Mouse (Mus musculus) neural tube, embryonic 11.5 days (tissue): ENCODE measurements around the gene Hist1h3e. TPM values are rescaled to one million over a fixed set of nuclear protein-coding genes. Genes with fewer than 3 reads are reported as not detected.
A peak's percentile ranks its signal among the peaks of the same experiment; 100 is the strongest.

Source experiments
- ATAC-seq: fragments of 200-750 bp; cut with Nextera tagmentation; 2 replicates; pipeline ENCODE4 v1.8.0; 2017; ENCODE audit warnings: moderate number of reproducible peaks, mild to moderate bottlenecking, moderate TSS enrichment, moderate library complexity; ENCODE audit not compliant: insufficient read depth, low FRiP score, low TSS enrichment
- DNase-seq: peaks from one replicate; pipeline ENCODE4 v3.0.0-alpha.2; 2015; ENCODE audit warnings: low spot score
- H3K27ac ChIP-seq: fragments of 300-500 bp; sonication (generic); 2 replicates; pipeline ENCODE4 v1.5.1; 2014; ENCODE audit warnings: low read depth, mild to moderate bottlenecking, low read length
- H3K27me3 ChIP-seq: fragments of 300-500 bp; sonication (generic); 2 replicates; pipeline ENCODE4 v1.6.1; 2014; ENCODE audit warnings: mild to moderate bottlenecking, low read length, mixed read lengths; ENCODE audit not compliant: control insufficient read depth, insufficient read depth
- H3K36me3 ChIP-seq: fragments of 300-500 bp; sonication (generic); 2 replicates; pipeline ENCODE4 v1.6.1; 2014; ENCODE audit warnings: mild to moderate bottlenecking, low read length, moderate library complexity, mixed read lengths; ENCODE audit not compliant: control insufficient read depth, insufficient read depth
- H3K4me1 ChIP-seq: fragments of 300-500 bp; sonication (generic); 2 replicates; pipeline ENCODE4 v1.6.1; 2014; ENCODE audit warnings: low read length, mixed read lengths; ENCODE audit not compliant: control insufficient read depth, insufficient read depth
- H3K4me2 ChIP-seq: fragments of 300-500 bp; sonication (generic); 2 replicates; pipeline ENCODE4 v1.6.1; 2014; ENCODE audit warnings: low read depth, mild to moderate bottlenecking, moderate library complexity
- H3K4me3 ChIP-seq: fragments of 300-500 bp; sonication (generic); 2 replicates; pipeline ENCODE4 v1.5.1; 2014; ENCODE audit warnings: low read depth, low read length
- H3K9ac ChIP-seq: fragments of 300-500 bp; sonication (generic); 2 replicates; pipeline ENCODE4 v1.6.1; 2014; ENCODE audit warnings: mild to moderate bottlenecking, low read length
- H3K9me3 ChIP-seq: fragments of 300-500 bp; sonication (generic); 2 replicates; pipeline ENCODE4 v1.6.1; 2016; ENCODE audit warnings: low read length; ENCODE audit not compliant: control insufficient read depth
- WGBS: fragments of 180-500 bp; shearing (Covaris S2); extraction: QIAGEN DNeasy Blood & Tissue Kit; methylation state at CpG from one replicate; pipeline ENCODE4 v1.1.7; 2014; 5-methylcytosine and 5-hydroxymethylcytosine counted together
- polyA plus RNA-seq: library from polyadenylated mRNA; unstranded; fragments of >200 nt; fragmentation: Nextera tagmentation; extraction: Ambion mirVana; gene quantifications from 2 replicates; pipeline ENCODE4 v1.2.1, GENCODE M21; 2014

Gene Hist1h3e
- polyA plus RNA-seq, 1 experiment from 2014 or later = 6.4 TPM

- ATAC-seq = peak; percentile 71
- no peaks in the 10 kb centered on the region for H3K27me3 ChIP-seq
- under 1% methylated on average over 52 of the region's 70 CpGs for WGBS
Measured at GRCm38 (mm10) chr13:23530901-23531875, 31.0 kb downstream of the Hist1h3e start, which contains the start of gene Hist1h4h. Hist1h4h (plus strand) TSS chr13:23531050.

GRCm38 (mm10) chr13:23530181-23530900, 31.8 kb downstream of the Hist1h3e start:
- WGBS = under 1% methylated on average over 20 of the region's 20 CpGs
- DNase-seq = peak; percentile 74
- peaks cover 12% of the 10 kb centered on the region for H3K4me1 ChIP-seq

More at GRCm38 (mm10) chr13:23530901-23531875, 31.0 kb downstream of the Hist1h3e start, which contains the start of gene Hist1h4h:
- H3K4me1 ChIP-seq = peaks cover 12% of the 10 kb centered on the region
- H3K4me3 ChIP-seq = peak within 1 kb of the TSS; percentile 41
- peak; percentile 95 for DNase-seq
- H3K4me2 ChIP-seq = peak within 1 kb of the TSS; percentile 73
- no peaks in the 10 kb centered on the region for H3K9me3 ChIP-seq
- peak within 1 kb of the TSS; percentile 92 for H3K27ac ChIP-seq
- H3K9ac ChIP-seq = peak within 1 kb of the TSS; percentile 78
- no peaks in the 10 kb centered on the region for H3K36me3 ChIP-seq

GRCm38 (mm10) chr13:23529480-23530165, 32.5 kb downstream of the Hist1h3e start:
- Histone ChIP-seq H3K4me2 (peak overlapping the region; percentile 73), H3K27ac (peak overlapping the region; percentile 92), H3K4me1 (peaks cover 9% of the 10 kb centered on the region), H3K9ac (peak overlapping the region; percentile 78), H3K9me3 (no peaks in the 10 kb centered on the region), H3K4me3 (peak overlapping the region; percentile 41), H3K27me3 (no peaks in the 10 kb centered on the region), H3K36me3 (no peaks in the 10 kb centered on the region)
- WGBS = 28% methylated on average over 2 of the region's 2 CpGs
- ATAC-seq = no peak
- no peak for DNase-seq

More at GRCm38 (mm10) chr13:23530181-23530900, 31.8 kb downstream of the Hist1h3e start:
- Histone ChIP-seq H3K4me3 (peak overlapping the region; percentile 41), H3K9me3 (no peaks in the 10 kb centered on the region), H3K27ac (peak overlapping the region; percentile 92), H3K27me3 (no peaks in the 10 kb centered on the region), H3K4me2 (peak overlapping the region; percentile 73), H3K36me3 (no peaks in the 10 kb centered on the region), H3K9ac (peak overlapping the region; percentile 78)
- no peak for ATAC-seq

- no peak for DNase-seq
- 56% methylated on average over 5 of the region's 5 CpGs for WGBS
Measured at GRCm38 (mm10) chr13:23529005-23529404, 33.2 kb downstream of the Hist1h3e start.

GRCm38 (mm10) chr13:23526312-23526711, 35.9 kb downstream of the Hist1h3e start:
- H3K4me2 ChIP-seq = peak overlapping the region; percentile 50
- H3K9me3 ChIP-seq = no peaks in the 10 kb centered on the region
- peak; percentile 49; the same call in 1 of the 2 replicates for ATAC-seq
- WGBS = under 1% methylated on average over 17 of the region's 17 CpGs
- H3K36me3 ChIP-seq = no peaks in the 10 kb centered on the region
- H3K27ac ChIP-seq = 0 out of 2 replicates have a peak overlapping the region, but pooled peaks have one; percentile 14
- H3K9ac ChIP-seq = peak overlapping the region; percentile 50
- peak overlapping the region; percentile 39 for H3K4me3 ChIP-seq
- H3K4me1 ChIP-seq = peaks cover 3% of the 10 kb centered on the region
- DNase-seq = peak; percentile 93
- no peaks in the 10 kb centered on the region for H3K27me3 ChIP-seq

More at GRCm38 (mm10) chr13:23529005-23529404, 33.2 kb downstream of the Hist1h3e start:
- Histone ChIP-seq H3K9me3 (no peaks in the 10 kb centered on the region), H3K9ac (peak overlapping the region; percentile 26), H3K4me1 (peaks cover 7% of the 10 kb centered on the region), H3K4me3 (no peak overlapping the region), H3K27ac (no peak overlapping the region), H3K36me3 (no peaks in the 10 kb centered on the region), H3K4me2 (peak overlapping the region; percentile 73), H3K27me3 (no peaks in the 10 kb centered on the region)
- ATAC-seq = no peak

- Histone ChIP-seq H3K27ac (no peak overlapping the region), H3K9me3 (no peaks in the 10 kb centered on the region), H3K9ac (no peak overlapping the region), H3K27me3 (no peaks in the 10 kb centered on the region), H3K4me2 (peak overlapping the region; percentile 32), H3K4me3 (peak overlapping the region; percentile 39), H3K36me3 (no peaks in the 10 kb centered on the region), H3K4me1 (peaks cover 3% of the 10 kb centered on the region)
- WGBS = 1% methylated on average over 10 of the region's 10 CpGs
- DNase-seq (peak; percentile 57), ATAC-seq (no peak)
Measured at GRCm38 (mm10) chr13:23525901-23526300, 36.3 kb downstream of the Hist1h3e start.

GRCm38 (mm10) chr13:23524654-23525053, 37.5 kb downstream of the Hist1h3e start:
- Histone ChIP-seq H3K4me1 (peaks cover 3% of the 10 kb centered on the region), H3K36me3 (no peaks in the 10 kb centered on the region), H3K27ac (no peak overlapping the region), H3K9me3 (no peaks in the 10 kb centered on the region), H3K4me3 (no peak overlapping the region), H3K4me2 (no peak overlapping the region), H3K27me3 (no peaks in the 10 kb centered on the region), H3K9ac (no peak overlapping the region)
- WGBS = 7% methylated on average over 5 of the region's 5 CpGs
- peak; percentile 81 for DNase-seq
- 0 out of 2 replicates have a peak, but pooled peaks have one; percentile 25 for ATAC-seq

GRCm38 (mm10) chr13:23523976-23524375, 38.2 kb downstream of the Hist1h3e start:
- DNase-seq (no peak), ATAC-seq (no peak)
- H3K4me1 ChIP-seq = peaks cover 1% of the 10 kb centered on the region
- H3K27me3 ChIP-seq = no peaks in the 10 kb centered on the region
- H3K9me3 ChIP-seq = no peaks in the 10 kb centered on the region
- H3K36me3 ChIP-seq = no peaks in the 10 kb centered on the region
- H3K27ac ChIP-seq = no peak overlapping the region
- no peak overlapping the region for H3K4me3 ChIP-seq
- no peak overlapping the region for H3K9ac ChIP-seq
- 52% methylated on average over 5 of the region's 5 CpGs for WGBS
- H3K4me2 ChIP-seq = no peak overlapping the region
